Mouse (Mus musculus) heart, postnatal 10 days (tissue): ENCODE measurements around the gene Cyp2c50. TPM values are rescaled to one million over a fixed set of nuclear protein-coding genes. Genes with fewer than 3 reads are reported as not detected.
"Not testable (repeated sequence)": the region's sequence is repeated elsewhere in the genome, so short reads cannot be mapped to it uniquely, and the experiment has no call there.

ENCODE experiments used
- DNase-seq, 2 experiments: peaks; one replicate each; pipeline ENCODE4 v3.0.0; 2021
- intact Hi-C: fragments of 180-260 bp; cut with DNase I; formaldehyde crosslinking; loops from one replicate; pipeline ENCODE4 v1.15.1; 2025
- total RNA-seq, 2 experiments: library from RNA; stranded (reverse); gene quantifications; 2 replicates each; pipeline ENCODE4 v1.2.3; 2021

Gene Cyp2c50
- total RNA-seq = not detected

DNA sequence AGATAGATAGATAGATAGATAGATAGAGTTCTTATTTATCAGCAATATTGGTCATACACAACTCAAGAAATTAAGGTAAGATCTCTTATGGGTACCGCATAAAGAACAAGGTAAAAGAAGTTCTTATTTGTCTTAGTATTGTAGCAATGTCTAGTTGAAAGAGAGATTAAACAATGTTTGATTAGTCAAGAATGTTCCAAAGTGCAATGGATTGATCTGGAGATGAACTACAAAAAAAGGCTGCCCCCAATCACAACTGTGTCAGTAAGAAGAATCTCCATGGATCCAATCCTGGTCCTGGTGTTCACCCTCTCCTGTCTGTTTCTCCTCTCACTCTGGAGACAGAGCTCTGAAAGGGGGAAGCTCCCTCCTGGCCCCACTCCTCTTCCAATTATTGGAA, at the start of gene Cyp2c50:
Gene Cyp2c50 (plus strand): TSS at position 268 of the 400 bp plus-strand sequence.
- intact Hi-C loops = not testable (repeated sequence)

DNA sequence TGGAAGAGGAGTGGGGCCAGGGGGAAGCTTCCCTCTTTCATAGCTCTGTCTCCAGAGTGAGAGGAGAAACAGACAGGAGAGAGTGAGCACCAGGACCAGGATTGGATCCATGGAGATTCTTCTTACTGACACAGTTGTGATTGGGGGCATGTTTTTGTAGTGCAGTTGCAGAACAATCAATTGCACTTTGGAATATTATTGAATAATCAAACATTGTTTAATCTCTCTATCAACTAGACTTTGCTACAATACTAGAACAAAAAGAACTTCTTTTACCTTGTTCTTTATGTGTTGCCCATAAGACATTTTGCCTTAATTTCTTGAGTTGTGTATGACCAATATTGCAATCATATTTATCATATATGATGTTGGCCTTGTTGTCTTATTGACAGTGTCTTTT, 15.8 kb upstream of the Cyp2c50 start, which contains the start of gene Cyp2c54:
Gene Cyp2c54 (minus strand): TSS at position 127 of the 400 bp plus-strand sequence.
- no peak for DNase-seq
- intact Hi-C loops = no loop called here

More for the DNA sequence above, at the start of gene Cyp2c50:
- not testable (repeated sequence) for DNase-seq

DNA sequence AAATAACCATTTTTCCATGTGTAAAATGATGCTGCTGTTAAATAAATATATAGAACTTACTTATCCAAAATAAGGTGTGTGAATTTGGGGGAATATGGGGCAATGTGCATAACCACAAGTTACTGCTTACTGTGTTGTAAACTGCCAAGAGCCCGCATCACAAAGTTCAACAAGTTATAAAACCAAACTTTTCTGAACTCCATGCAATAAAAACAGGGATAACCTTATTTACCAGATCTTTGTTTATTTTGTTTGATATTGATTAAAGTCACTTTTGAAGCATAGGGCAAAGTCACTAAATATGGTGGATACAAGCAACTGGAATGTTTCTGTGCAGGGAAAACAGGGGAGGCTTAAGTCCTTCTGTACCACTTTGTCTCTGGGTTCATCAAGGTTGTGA, 1.1 kb upstream of the Cyp2c50 start:
- intact Hi-C loops = no loop called here
- DNase-seq = no peak

DNA sequence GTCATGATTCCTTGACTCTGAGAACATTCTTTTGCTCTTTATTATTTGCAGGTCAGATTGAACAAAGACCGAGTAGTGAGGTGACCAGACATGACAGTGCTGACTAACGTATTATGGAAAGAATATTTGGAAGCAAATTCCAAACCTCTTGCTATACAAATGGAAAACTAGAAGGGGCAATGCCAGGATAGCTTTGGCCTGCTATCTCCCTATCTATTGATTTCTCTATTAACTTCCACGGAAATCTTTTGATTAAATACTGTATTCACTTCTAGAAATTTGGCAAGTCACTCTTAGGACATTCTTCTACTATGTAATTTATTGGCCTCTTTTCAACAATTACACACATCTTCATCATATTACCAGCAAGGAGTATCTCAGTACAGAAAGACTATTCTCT, 1.6 kb downstream of the Cyp2c50 start:
- no peak for DNase-seq
- intact Hi-C loops = no loop called here

DNA sequence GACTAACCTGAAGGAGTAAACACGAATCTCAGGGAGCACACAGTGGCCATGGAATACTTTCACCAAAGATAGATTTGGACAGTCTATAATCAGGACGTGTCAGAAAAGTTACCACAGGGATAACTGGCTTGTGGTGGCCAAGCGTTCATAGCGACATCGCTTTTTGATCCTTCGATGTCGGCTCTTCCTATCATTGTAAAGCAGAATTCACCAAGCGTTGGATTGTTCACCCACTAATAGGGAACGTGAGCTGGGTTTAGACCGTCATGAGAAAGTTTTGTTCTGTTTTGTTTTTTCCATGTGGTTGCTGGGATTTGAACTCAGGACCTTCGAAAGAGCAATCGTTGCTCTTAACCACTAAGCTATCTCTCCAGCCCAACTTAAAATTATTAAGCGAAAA, 30.1 kb downstream of the Cyp2c50 start:
- intact Hi-C loops = not testable (repeated sequence)

DNA sequence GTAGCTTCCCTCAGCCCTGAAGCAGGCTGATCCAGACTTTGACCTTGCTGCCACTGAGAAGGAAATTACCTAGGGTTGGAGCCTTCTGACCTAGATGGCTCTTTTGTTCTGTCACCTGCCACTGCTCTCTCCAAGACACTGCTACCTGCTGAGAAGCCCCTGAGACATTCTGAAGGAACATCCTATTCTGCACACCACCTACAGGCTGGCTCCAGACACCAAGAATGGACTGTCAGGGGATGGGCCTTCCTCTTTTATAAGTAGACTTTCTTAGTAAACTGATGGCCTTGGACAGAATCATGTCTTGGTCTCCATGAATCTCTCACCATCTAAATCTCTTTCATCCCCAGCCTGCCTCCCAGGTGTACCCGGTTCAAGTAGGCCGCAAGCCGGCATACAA, 35.7 kb downstream of the Cyp2c50 start:
- intact Hi-C loops, DNase-seq: not testable (repeated sequence)

More for the DNA sequence above, 30.1 kb downstream of the Cyp2c50 start:
- not testable (repeated sequence) for DNase-seq

DNA sequence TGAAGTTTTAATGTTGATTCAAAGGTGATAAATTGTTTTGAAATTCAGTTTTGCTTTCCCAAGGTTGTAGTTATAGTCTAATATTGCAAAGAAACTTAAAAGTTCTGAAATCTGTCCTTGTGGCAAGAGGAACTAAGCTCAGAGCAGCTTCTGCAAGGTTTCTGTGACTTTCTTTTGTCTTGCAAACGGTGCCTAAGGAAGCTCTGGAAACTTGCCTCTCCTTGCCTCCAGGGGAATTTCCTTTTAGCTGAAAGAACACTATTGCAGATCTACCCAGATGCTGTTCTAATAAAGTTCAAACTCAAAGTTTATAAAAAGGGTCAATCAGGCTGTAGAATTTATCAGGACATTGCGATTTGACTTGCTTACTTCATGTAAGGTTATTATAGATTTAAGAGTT, 37.5 kb downstream of the Cyp2c50 start:
- DNase-seq, intact Hi-C loops: not testable (repeated sequence)

Other genes starting within 250 kb of the Cyp2c50 start
- not detected for gene Cyp2c69, start 202.9 kb upstream of the Cyp2c50 start, total RNA-seq
- not detected for gene Cyp2c37, start 97.3 kb upstream of the Cyp2c50 start, total RNA-seq
- gene Cyp2c54, start 15.9 kb upstream of the Cyp2c50 start, total RNA-seq = not detected
- under 1 TPM; 0.35 to 0.69 TPM for gene Cyp2c70, start 97.6 kb downstream of the Cyp2c50 start, total RNA-seq
- gene Pdlim1, start 182.2 kb downstream of the Cyp2c50 start, total RNA-seq = 100 to 1,000 TPM; 235 to 249 TPM